In the genomic region with DNA sequence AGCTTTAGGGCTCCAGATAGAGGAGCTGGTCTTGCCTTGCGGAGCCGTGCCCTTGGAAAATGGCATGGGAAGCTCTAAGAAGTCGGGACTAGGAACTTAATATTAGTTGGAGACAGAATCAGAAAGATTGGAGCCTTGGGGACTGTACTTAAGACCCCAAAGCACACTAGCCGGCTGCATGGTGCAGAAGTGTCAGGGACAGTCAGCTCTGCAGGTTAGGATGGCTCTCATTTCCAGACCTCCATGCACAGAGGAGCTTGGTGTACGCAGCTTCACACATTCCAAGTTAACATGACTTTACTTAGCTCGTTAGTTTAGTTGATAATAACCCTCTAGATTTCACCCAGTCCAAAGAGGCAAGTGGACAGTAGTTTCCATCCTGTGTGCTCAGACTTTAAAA, we compare ENCODE assay signal across 8 mouse cellular contexts. TPM values are rescaled to one million over a fixed set of nuclear protein-coding genes. Genes with fewer than 3 reads are reported as not detected.
A peak's percentile ranks its signal among the peaks of the same experiment; 100 is the strongest.
DNase-seq lines count a peak whose midpoint lies in the region; ATAC-seq and TF ChIP-seq lines count a peak whose summit lies in the region.

No protein-coding gene starts in this region.

- H3K27ac ChIP-seq in embryonic facial prominence, embryonic 14.5 days (replicated peaks; ENCODE audit: low read depth, low read length), result peak overlapping the region; percentile 90
- peak overlapping the region; percentile 83 for H3K27ac ChIP-seq in intestine, postnatal 0 days (ENCODE audit: low read depth, low read length)
- peak overlapping the region; percentile 91 for H3K27ac ChIP-seq in neural tube, embryonic 13.5 days (replicated peaks)

- no peak for DNase-seq in lung, adult 2 months
- no peak for DNase-seq in lung, postnatal 4 days
- DNase-seq in embryonic facial prominence, embryonic 14.5 days (ENCODE audit: low spot score), result no peak
- no peak for DNase-seq in retina, postnatal 1 day
- no peak for DNase-seq in layer of hippocampus, postnatal 25 days (ENCODE audit: extremely low spot score in 1 of 2, low spot score in 1 of 2)
- DNase-seq in urinary bladder, postnatal 14 days (ENCODE audit: low spot score), result no peak

- peak; percentile 30; the same call in 1 of the 2 replicates for ATAC-seq in embryonic facial prominence, embryonic 14.5 days (ENCODE audit: low read depth)
- ATAC-seq in intestine, postnatal 0 days, result no peak
- peak; percentile 68 for ATAC-seq in neural tube, embryonic 13.5 days (ENCODE audit: low read depth)

- peak overlapping the region; percentile 83 for H3K9ac ChIP-seq in embryonic facial prominence, embryonic 14.5 days (ENCODE audit: low read depth, low read length)
- H3K9ac ChIP-seq in intestine, postnatal 0 days (ENCODE audit: low read depth, low read length), result peak overlapping the region; percentile 76
- peak overlapping the region; percentile 86 for H3K9ac ChIP-seq in neural tube, embryonic 13.5 days

- 3% methylated on average over 6 of the region's 6 CpGs for WGBS in lung, adult 2 months
- WGBS in embryonic facial prominence, embryonic 14.5 days, result 6% methylated on average over 6 of the region's 6 CpGs
- 8% methylated on average over 6 of the region's 6 CpGs for WGBS in intestine, postnatal 0 days
- 13% methylated on average over 6 of the region's 6 CpGs for WGBS in neural tube, embryonic 13.5 days

- no peaks in the 10 kb centered on the region for H3K27me3 ChIP-seq in embryonic facial prominence, embryonic 14.5 days (replicated peaks; ENCODE audit: control insufficient read depth, insufficient read depth, low read length)
- no peaks in the 10 kb centered on the region for H3K27me3 ChIP-seq in intestine, postnatal 0 days (replicated peaks; ENCODE audit: control insufficient read depth, insufficient read depth, low read length)
- H3K27me3 ChIP-seq in neural tube, embryonic 13.5 days, result no peaks in the 10 kb centered on the region; the same call in 1 of the 2 replicates

- no peak for TF ChIP-seq CTCF in lung, adult 2 months (IDR thresholded peaks at IDR 0.05; ENCODE audit: insufficient read depth, low read length)
- no peak for TF ChIP-seq CTCF in intestine, postnatal 0 days (IDR thresholded peaks at IDR 0.05; ENCODE audit: low read depth)

- no peaks in the 10 kb centered on the region for H3K9me3 ChIP-seq in embryonic facial prominence, embryonic 14.5 days (ENCODE audit: control insufficient read depth, low read length)
- no peaks in the 10 kb centered on the region for H3K9me3 ChIP-seq in intestine, postnatal 0 days (ENCODE audit: control insufficient read depth)
- H3K9me3 ChIP-seq in neural tube, embryonic 13.5 days, result no peaks in the 10 kb centered on the region

- peaks cover 20% of the 10 kb centered on the region for H3K36me3 ChIP-seq in embryonic facial prominence, embryonic 14.5 days (ENCODE audit: control insufficient read depth, insufficient read depth, low read length)
- peaks cover 27% of the 10 kb centered on the region for H3K36me3 ChIP-seq in intestine, postnatal 0 days (ENCODE audit: control insufficient read depth, insufficient read depth)
- peaks cover 29% of the 10 kb centered on the region for H3K36me3 ChIP-seq in neural tube, embryonic 13.5 days

- peak overlapping the region; percentile 96 for H3K4me3 ChIP-seq in lung, adult 2 months (replicated peaks; ENCODE audit: extremely low read depth, low read depth, low read length)
- H3K4me3 ChIP-seq in embryonic facial prominence, embryonic 14.5 days (ENCODE audit: low read depth, low read length), result peak overlapping the region; percentile 64
- peak overlapping the region; percentile 62 for H3K4me3 ChIP-seq in intestine, postnatal 0 days (ENCODE audit: low read depth, low read length)
- peak overlapping the region; percentile 61 for H3K4me3 ChIP-seq in neural tube, embryonic 13.5 days

- H3K4me2 ChIP-seq in embryonic facial prominence, embryonic 14.5 days (ENCODE audit: low read depth, low read length), result peak overlapping the region; percentile 96
- peak overlapping the region; percentile 92 for H3K4me2 ChIP-seq in intestine, postnatal 0 days (replicated peaks; ENCODE audit: low read depth)
- peak overlapping the region; percentile 93 for H3K4me2 ChIP-seq in neural tube, embryonic 13.5 days

- no peak for TF ChIP-seq POLR2A in lung, adult 2 months (IDR thresholded peaks at IDR 0.05; ENCODE audit: borderline replicate concordance, extremely low read depth, low read depth, low read length)

- H3K4me1 ChIP-seq in lung, adult 2 months (ENCODE audit: control insufficient read depth, insufficient read depth, low read length), result peaks cover 4% of the 10 kb centered on the region; the same call in 1 of the 2 replicates
- H3K4me1 ChIP-seq in embryonic facial prominence, embryonic 14.5 days (ENCODE audit: control insufficient read depth, insufficient read depth, low read length), result peaks cover 7% of the 10 kb centered on the region; the same call in 1 of the 2 replicates
- no peaks in the 10 kb centered on the region; the same call in 1 of the 2 replicates for H3K4me1 ChIP-seq in intestine, postnatal 0 days (replicated peaks; ENCODE audit: control insufficient read depth, insufficient read depth, low read length)
- H3K4me1 ChIP-seq in neural tube, embryonic 13.5 days (replicated peaks), result peaks cover 19% of the 10 kb centered on the region

RNA-seq across cellular contexts. Expression of gene Tmem18, which starts 0.6 kb away (rescaled TPM):
- polyA plus RNA-seq in lung, adult 2 months (2012; rRNA removed), result 12.7 and 18.8 TPM in 2 replicates
- 25.2 and 26.3 TPM in 2 replicates for polyA plus RNA-seq in embryonic facial prominence, embryonic 14.5 days (2014; fragmentation: Nextera tagmentation; extraction: Ambion mirVana)
- 13.3 and 13.9 TPM in 2 replicates for polyA plus RNA-seq in intestine, postnatal 0 days (2015; fragmentation: Nextera tagmentation; extraction: Ambion mirVana)
- 24.4 and 30.6 TPM in 2 replicates for polyA plus RNA-seq in neural tube, embryonic 13.5 days (2015; fragmentation: Nextera tagmentation; extraction: Ambion mirVana)
- 10 to 100 TPM; 35.3 to 40.2 TPM for total RNA-seq in layer of hippocampus, postnatal 25 days (2021)
